Mouse (Mus musculus): ENCODE results near the gene Pet117.

DNA sequence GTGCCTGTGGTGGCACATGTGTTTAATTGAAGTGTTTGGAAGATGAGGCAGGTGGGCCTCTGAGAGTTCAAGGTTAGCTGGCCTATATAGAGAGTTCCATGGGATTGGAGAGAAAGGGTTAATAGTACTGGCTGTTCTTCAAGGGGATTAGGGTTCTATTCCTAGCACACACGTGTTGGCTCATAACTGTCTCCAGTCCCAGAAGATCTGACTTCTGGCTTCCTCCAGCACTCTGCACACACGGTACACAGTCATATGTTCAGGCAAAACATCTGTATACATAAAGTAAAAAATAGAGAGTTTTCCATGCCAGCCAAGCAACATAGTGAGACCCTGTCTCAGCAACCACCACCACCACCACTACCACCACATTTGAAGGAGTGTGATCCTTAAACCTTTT, 17.5 kb downstream of the Pet117 start:
- TF ChIP-seq POLR2A (IDR thresholded peaks at IDR 0.05; ENCODE audit: borderline replicate concordance, extremely low read depth, insufficient read depth, insufficient read length, poor library complexity, severe bottlenecking) (no peak), CTCF (IDR thresholded peaks at IDR 0.05; ENCODE audit: borderline replicate concordance, extremely low read depth, insufficient read depth, insufficient read length) (no peak)

Data from brain, embryonic 14.5 days (tissue).